Mouse (Mus musculus) midbrain, embryonic 11.5 days (tissue): ENCODE data around the gene Cadm2. TPM values are rescaled to one million over a fixed set of nuclear protein-coding genes. Genes with fewer than 3 reads are reported as not detected.

ENCODE experiments used
- ATAC-seq: fragments of 200-750 bp; cut with Nextera tagmentation; 2 replicates; pipeline ENCODE4 v1.8.0; 2017; ENCODE audit warnings: moderate TSS enrichment, moderate library complexity; ENCODE audit not compliant: low FRiP score
- DNase-seq: peaks from one replicate; pipeline ENCODE4 v3.0.0; 2015; ENCODE audit warnings: low spot score; ENCODE audit errors: missing footprints
- H3K27ac ChIP-seq: fragments of 300-500 bp; sonication (generic); 2 replicates; pipeline ENCODE4 v1.5.1; 2014; ENCODE audit warnings: low read depth, low read length
- H3K27me3 ChIP-seq: fragments of 300-500 bp; sonication (generic); 2 replicates; pipeline ENCODE4 v1.6.1; 2014; ENCODE audit warnings: mild to moderate bottlenecking, low read length, moderate library complexity, mixed read lengths; ENCODE audit not compliant: control insufficient read depth, insufficient read depth
- H3K36me3 ChIP-seq: fragments of 300-500 bp; sonication (generic); 2 replicates; pipeline ENCODE4 v1.6.1; 2014; ENCODE audit warnings: mild to moderate bottlenecking, low read length, moderate library complexity, mixed read lengths; ENCODE audit not compliant: control insufficient read depth, insufficient read depth
- H3K4me1 ChIP-seq: fragments of 300-500 bp; sonication (generic); 2 replicates; pipeline ENCODE4 v1.6.1; 2014; ENCODE audit warnings: low read length; ENCODE audit not compliant: control insufficient read depth, insufficient read depth
- H3K4me2 ChIP-seq: fragments of 300-500 bp; sonication (generic); 2 replicates; pipeline ENCODE4 v1.6.1; 2014; ENCODE audit warnings: mild to moderate bottlenecking, moderate library complexity
- H3K4me3 ChIP-seq: fragments of 300-500 bp; sonication (generic); 2 replicates; pipeline ENCODE4 v1.5.1; 2014; ENCODE audit warnings: low read depth, low read length
- H3K9ac ChIP-seq: fragments of 300-500 bp; sonication (generic); 2 replicates; pipeline ENCODE4 v1.6.1; 2014; ENCODE audit warnings: low read length
- H3K9me3 ChIP-seq: fragments of 300-500 bp; sonication (generic); 2 replicates; pipeline ENCODE4 v1.6.1; 2016; ENCODE audit warnings: low read length; ENCODE audit not compliant: control insufficient read depth
- WGBS: fragments of 180-500 bp; shearing (Covaris S2); extraction: QIAGEN DNeasy Blood & Tissue Kit; methylation state at CpG from one replicate; pipeline ENCODE4 v1.1.7; 2014; 5-methylcytosine and 5-hydroxymethylcytosine counted together
- polyA plus RNA-seq: library from polyadenylated mRNA; unstranded; fragments of >200 nt; fragmentation: Nextera tagmentation; extraction: Ambion mirVana; gene quantifications from 2 replicates; pipeline ENCODE4 v1.2.1, GENCODE M21; 2014

Cadm2 gene
- polyA plus RNA-seq, 1 experiment from 2014 or later = 2.0 TPM

GRCm38 (mm10) chr16:66612624-66613023, 1008.1 kb downstream of the Cadm2 start:
- H3K27ac ChIP-seq = no peak overlapping the region
- H3K4me1 ChIP-seq = no peaks in the 10 kb centered on the region
- no peaks in the 10 kb centered on the region for H3K27me3 ChIP-seq
- no peak for DNase-seq
- H3K36me3 ChIP-seq = no peaks in the 10 kb centered on the region
- no peak overlapping the region for H3K4me2 ChIP-seq
- no peak overlapping the region for H3K9ac ChIP-seq
- H3K4me3 ChIP-seq = no peak overlapping the region
- WGBS = 57% methylated on average over 5 of the region's 5 CpGs
- ATAC-seq = no peak
- no peaks in the 10 kb centered on the region for H3K9me3 ChIP-seq
